Mouse (Mus musculus) ovary, postnatal 10 days (tissue): ENCODE data around the gene Cpn1.
"Not testable (repeated sequence)": the region's sequence is repeated elsewhere in the genome, so short reads cannot be mapped to it uniquely, and the experiment has no call there.

Source experiments
- DNase-seq: peaks from one replicate; pipeline ENCODE4 v3.0.0; 2022; ENCODE audit warnings: low spot score

Cpn1 gene

GRCm38 (mm10) chr19:43981992-43982391 is 4.4 kb downstream of the Cpn1 start:
- DNase-seq: no peak

GRCm38 (mm10) chr19:43980711-43981110 is 5.6 kb downstream of the Cpn1 start:
- no peak for DNase-seq

- no peak for DNase-seq
Observed at GRCm38 (mm10) chr19:43977799-43978198, 8.6 kb downstream of the Cpn1 start.

GRCm38 (mm10) chr19:43976661-43977060 is 9.7 kb downstream of the Cpn1 start:
- no peak for DNase-seq

- no peak for DNase-seq
Observed at GRCm38 (mm10) chr19:43974221-43974620, 12.1 kb downstream of the Cpn1 start.

GRCm38 (mm10) chr19:43973711-43974110 is 12.6 kb downstream of the Cpn1 start:
- DNase-seq: no peak

- no peak for DNase-seq
Observed at GRCm38 (mm10) chr19:43972129-43972528, 14.2 kb downstream of the Cpn1 start.

GRCm38 (mm10) chr19:43968436-43969026 is 17.8 kb downstream of the Cpn1 start:
- DNase-seq: no peak

GRCm38 (mm10) chr19:43966481-43966880 is 19.9 kb downstream of the Cpn1 start:
- no peak for DNase-seq

GRCm38 (mm10) chr19:43965496-43966085 is 20.8 kb downstream of the Cpn1 start:
- DNase-seq: no peak

GRCm38 (mm10) chr19:43962795-43963194 is 23.6 kb downstream of the Cpn1 start:
- DNase-seq: no peak

- no peak for DNase-seq
Observed at GRCm38 (mm10) chr19:43961185-43961584, 25.2 kb downstream of the Cpn1 start.

GRCm38 (mm10) chr19:43960014-43960413 is 26.3 kb downstream of the Cpn1 start:
- DNase-seq: no peak

- DNase-seq: peak; percentile 33
Observed at GRCm38 (mm10) chr19:43959162-43959561, 27.2 kb downstream of the Cpn1 start.

GRCm38 (mm10) chr19:43957881-43958280 is 28.5 kb downstream of the Cpn1 start:
- DNase-seq: no peak

- no peak for DNase-seq
Observed at GRCm38 (mm10) chr19:43957402-43957801, 29.0 kb downstream of the Cpn1 start.

GRCm38 (mm10) chr19:43955266-43955665 is 31.1 kb downstream of the Cpn1 start:
- DNase-seq: no peak

GRCm38 (mm10) chr19:43954864-43955263 is 31.5 kb downstream of the Cpn1 start:
- DNase-seq: no peak

GRCm38 (mm10) chr19:43952936-43953335 is 33.4 kb downstream of the Cpn1 start:
- DNase-seq: not testable (repeated sequence)

GRCm38 (mm10) chr19:43949111-43949810 is 37.1 kb downstream of the Cpn1 start:
- no peak for DNase-seq

GRCm38 (mm10) chr19:43944566-43944965 is 41.8 kb downstream of the Cpn1 start:
- no peak for DNase-seq

- no peak for DNase-seq
Observed at GRCm38 (mm10) chr19:43943076-43943475, 43.3 kb downstream of the Cpn1 start.
